Mouse (Mus musculus) midbrain, embryonic 11.5 days (tissue): Measurements from ENCODE around the gene Nradd. TPM values are rescaled to one million over a fixed set of nuclear protein-coding genes. Genes with fewer than 3 reads are reported as not detected.

Experiments used
- microRNA-seq: library from miRNA; unstranded; fragments of <30 nt; microRNA quantifications from one replicate; pipeline ENCODE4, GENCODE M21; 2017
- polyA plus RNA-seq: library from polyadenylated mRNA; unstranded; fragments of >200 nt; fragmentation: Nextera tagmentation; extraction: Ambion mirVana; gene quantifications from 2 replicates; pipeline ENCODE4 v1.2.1, GENCODE M21; 2014

The Nradd gene
- polyA plus RNA-seq, 1 experiment from 2014 or later, result 20.7 TPM

Small RNAs within 50 kb of the gene (microRNA-seq; reads per million reads assigned to microRNA genes)
- not detected for gene Mir8107

Other genes starting within 250 kb of the Nradd start
- 12.9 and 13.8 TPM in 2 replicates for gene Ptpn23, start 216.2 kb downstream of the Nradd start, polyA plus RNA-seq
- gene Ngp, start 204.7 kb downstream of the Nradd start, polyA plus RNA-seq, result 0.18 and 0.55 TPM in 2 replicates
- gene Klhl18, start 147.8 kb downstream of the Nradd start, polyA plus RNA-seq, result 8.5 and 8.6 TPM in 2 replicates
- gene Kif9, start 147.5 kb downstream of the Nradd start, polyA plus RNA-seq, result 0.54 and 1.3 TPM in 2 replicates
- gene Setd2, start 91.9 kb downstream of the Nradd start, polyA plus RNA-seq, result 49.1 and 54.5 TPM in 2 replicates
- 1.1 and 1.6 TPM in 2 replicates for gene Nbeal2, start 29.7 kb upstream of the Nradd start, polyA plus RNA-seq
- gene Ccdc12, start 32.1 kb upstream of the Nradd start, polyA plus RNA-seq, result 135 and 144 TPM in 2 replicates
- gene Myl3, start 117.4 kb upstream of the Nradd start, polyA plus RNA-seq, result 0.48 and 0.63 TPM in 2 replicates
- 17.0 and 20.3 TPM in 2 replicates for gene Pth1r, start 122.7 kb upstream of the Nradd start, polyA plus RNA-seq
- gene Prss42, start 173.7 kb upstream of the Nradd start, polyA plus RNA-seq, result not detected in 2 replicates
- gene Prss44, start 189.5 kb upstream of the Nradd start, polyA plus RNA-seq, result not detected in 2 replicates
- gene Prss43, start 202.2 kb upstream of the Nradd start, polyA plus RNA-seq, result not detected in 2 replicates
- 0.14 TPM in 1 of 2 replicates, not detected in the other for gene Prss45, start 210.1 kb upstream of the Nradd start, polyA plus RNA-seq
- 0.11 TPM in 1 of 2 replicates, not detected in the other for gene Prss46, start 220.1 kb upstream of the Nradd start, polyA plus RNA-seq
- 0.37 TPM in 1 of 2 replicates, not detected in the other for gene Prss50, start 233.5 kb upstream of the Nradd start, polyA plus RNA-seq